Mouse (Mus musculus): Measurements from ENCODE around the gene Caln1. TPM values are rescaled to one million over a fixed set of nuclear protein-coding genes. Genes with fewer than 3 reads are reported as not detected.

The Caln1 gene
- polyA plus RNA-seq, 2 experiments, result 0.91 to 1.3 TPM

GRCm38 (mm10) chr5:130813089-130813488 is 443.8 kb downstream of the Caln1 start:
- Histone ChIP-seq H3K9ac (ENCODE audit: low read depth, low read length, severe bottlenecking) (no peak overlapping the region), H3K27ac (replicated peaks; ENCODE audit: low read depth, low read length) (no peak overlapping the region), H3K9me3 (ENCODE audit: control insufficient read depth, low read length) (0 out of 2 replicates have a peak, but pooled peaks cover 4% of the 10 kb centered on the region), H3K4me1 (ENCODE audit: control insufficient read depth, insufficient read depth, low read length) (no peaks in the 10 kb centered on the region), H3K36me3 (ENCODE audit: control insufficient read depth, insufficient read depth, low read length) (no peaks in the 10 kb centered on the region), H3K4me3 (replicated peaks; ENCODE audit: low read length) (no peak overlapping the region), H3K4me2 (replicated peaks; ENCODE audit: low read depth, low read length, severe bottlenecking) (no peak overlapping the region), H3K27me3 (ENCODE audit: control insufficient read depth, insufficient read depth, low read length) (no peaks in the 10 kb centered on the region)
- WGBS, result 86% methylated on average over 9 of the region's 9 CpGs
- DNase-seq (ENCODE audit: low spot score) (no peak), ATAC-seq (ENCODE audit: low FRiP score, low read depth) (no peak)
- no peak for TF ChIP-seq POLR2A (IDR thresholded peaks at IDR 0.05; ENCODE audit: borderline replicate concordance, extremely low read depth, insufficient read depth, insufficient read length)

- Histone ChIP-seq H3K4me3 (replicated peaks; ENCODE audit: low read length) (no peak overlapping the region), H3K27ac (replicated peaks; ENCODE audit: low read depth, low read length) (no peak overlapping the region), H3K4me2 (replicated peaks; ENCODE audit: low read depth, low read length, severe bottlenecking) (no peak overlapping the region), H3K9ac (ENCODE audit: low read depth, low read length, severe bottlenecking) (no peak overlapping the region), H3K27me3 (ENCODE audit: control insufficient read depth, insufficient read depth, low read length) (no peaks in the 10 kb centered on the region), H3K4me1 (ENCODE audit: control insufficient read depth, insufficient read depth, low read length) (no peaks in the 10 kb centered on the region), H3K36me3 (ENCODE audit: control insufficient read depth, insufficient read depth, low read length) (no peaks in the 10 kb centered on the region), H3K9me3 (ENCODE audit: control insufficient read depth, low read length) (no peaks in the 10 kb centered on the region)
- TF ChIP-seq POLR2A (IDR thresholded peaks at IDR 0.05; ENCODE audit: borderline replicate concordance, extremely low read depth, insufficient read depth, insufficient read length), result no peak
- DNase-seq (ENCODE audit: low spot score), result no peak
- no peak for ATAC-seq (ENCODE audit: low FRiP score, low read depth)
- 84% methylated on average over 5 of the region's 5 CpGs for WGBS
Measured at GRCm38 (mm10) chr5:130815352-130815751, 446.1 kb downstream of the Caln1 start.

- Histone ChIP-seq H3K4me1 (ENCODE audit: control insufficient read depth, insufficient read depth, low read length) (no peaks in the 10 kb centered on the region), H3K4me2 (replicated peaks; ENCODE audit: low read depth, low read length, severe bottlenecking) (no peak overlapping the region), H3K27me3 (ENCODE audit: control insufficient read depth, insufficient read depth, low read length) (no peaks in the 10 kb centered on the region), H3K9ac (ENCODE audit: low read depth, low read length, severe bottlenecking) (no peak overlapping the region), H3K36me3 (ENCODE audit: control insufficient read depth, insufficient read depth, low read length) (no peaks in the 10 kb centered on the region), H3K4me3 (replicated peaks; ENCODE audit: low read length) (no peak overlapping the region), H3K27ac (replicated peaks; ENCODE audit: low read depth, low read length) (no peak overlapping the region), H3K9me3 (ENCODE audit: control insufficient read depth, low read length) (no peaks in the 10 kb centered on the region)
- TF ChIP-seq POLR2A (IDR thresholded peaks at IDR 0.05; ENCODE audit: borderline replicate concordance, extremely low read depth, insufficient read depth, insufficient read length), result no peak
- DNase-seq (ENCODE audit: low spot score) (no peak), ATAC-seq (ENCODE audit: low FRiP score, low read depth) (no peak)
- WGBS, result 77% methylated on average over 4 of the region's 4 CpGs
Measured at GRCm38 (mm10) chr5:130820021-130820648, 450.9 kb downstream of the Caln1 start.

GRCm38 (mm10) chr5:130820661-130821060 is 451.4 kb downstream of the Caln1 start:
- no peak for ATAC-seq (ENCODE audit: low FRiP score, low read depth)
- DNase-seq (ENCODE audit: low spot score), result no peak

GRCm38 (mm10) chr5:130825797-130826196 is 456.5 kb downstream of the Caln1 start:
- Histone ChIP-seq H3K4me2 (replicated peaks; ENCODE audit: low read depth, low read length, severe bottlenecking) (no peak overlapping the region), H3K9ac (ENCODE audit: low read depth, low read length, severe bottlenecking) (no peak overlapping the region), H3K27ac (replicated peaks; ENCODE audit: low read depth, low read length) (no peak overlapping the region), H3K27me3 (ENCODE audit: control insufficient read depth, insufficient read depth, low read length) (no peaks in the 10 kb centered on the region), H3K4me3 (replicated peaks; ENCODE audit: low read length) (no peak overlapping the region), H3K4me1 (ENCODE audit: control insufficient read depth, insufficient read depth, low read length) (no peaks in the 10 kb centered on the region), H3K36me3 (ENCODE audit: control insufficient read depth, insufficient read depth, low read length) (no peaks in the 10 kb centered on the region), H3K9me3 (ENCODE audit: control insufficient read depth, low read length) (no peaks in the 10 kb centered on the region)
- ATAC-seq (ENCODE audit: low FRiP score, low read depth), result no peak
- DNase-seq (ENCODE audit: low spot score), result no peak
- 95% methylated on average over 2 of the region's 2 CpGs for WGBS
- TF ChIP-seq POLR2A (IDR thresholded peaks at IDR 0.05; ENCODE audit: borderline replicate concordance, extremely low read depth, insufficient read depth, insufficient read length), result no peak

More at GRCm38 (mm10) chr5:130820661-130821060, 451.4 kb downstream of the Caln1 start:
- H3K9me3 ChIP-seq (ENCODE audit: control insufficient read depth, low read length), result no peaks in the 10 kb centered on the region
- TF ChIP-seq POLR2A (IDR thresholded peaks at IDR 0.05; ENCODE audit: borderline replicate concordance, extremely low read depth, insufficient read depth, insufficient read length), result no peak
- no peak overlapping the region for H3K4me3 ChIP-seq (replicated peaks; ENCODE audit: low read length)
- no peaks in the 10 kb centered on the region for H3K27me3 ChIP-seq (ENCODE audit: control insufficient read depth, insufficient read depth, low read length)
- no peak overlapping the region for H3K27ac ChIP-seq (replicated peaks; ENCODE audit: low read depth, low read length)
- no peaks in the 10 kb centered on the region for H3K4me1 ChIP-seq (ENCODE audit: control insufficient read depth, insufficient read depth, low read length)
- H3K36me3 ChIP-seq (ENCODE audit: control insufficient read depth, insufficient read depth, low read length), result no peaks in the 10 kb centered on the region
- H3K4me2 ChIP-seq (replicated peaks; ENCODE audit: low read depth, low read length, severe bottlenecking), result no peak overlapping the region
- WGBS, result 89% methylated on average over 5 of the region's 5 CpGs
- no peak overlapping the region for H3K9ac ChIP-seq (ENCODE audit: low read depth, low read length, severe bottlenecking)

Measured in limb, embryonic 14.5 days (tissue).